Mouse (Mus musculus) stomach, embryonic 15.5 days (tissue): ENCODE results near the gene Ace3. TPM values are rescaled to one million over a fixed set of nuclear protein-coding genes. Genes with fewer than 3 reads are reported as not detected.

Experiments
- ATAC-seq: fragments of 200-750 bp; cut with Nextera tagmentation; 2 replicates; pipeline ENCODE4 v1.8.0; 2017; ENCODE audit warnings: low read depth, moderate number of reproducible peaks, moderate TSS enrichment; ENCODE audit not compliant: insufficient read depth, low FRiP score
- H3K27ac ChIP-seq: fragments of 300-500 bp; sonication (generic); 2 replicates; pipeline ENCODE4 v1.5.1; 2015; ENCODE audit warnings: mild to moderate bottlenecking, inconsistent platforms
- H3K27me3 ChIP-seq: fragments of 300-500 bp; sonication (generic); replicated peaks from 2 replicates; pipeline ENCODE4 v1.6.1; 2015; ENCODE audit warnings: inconsistent platforms
- H3K36me3 ChIP-seq: fragments of 300-500 bp; sonication (generic); 2 replicates; pipeline ENCODE4 v1.6.1; 2015; ENCODE audit warnings: inconsistent platforms
- H3K4me1 ChIP-seq: fragments of 300-500 bp; sonication (generic); 2 replicates; pipeline ENCODE4 v1.6.1; 2015; ENCODE audit warnings: inconsistent platforms
- H3K4me2 ChIP-seq: fragments of 300-500 bp; sonication (generic); 2 replicates; pipeline ENCODE4 v1.6.1; 2015; ENCODE audit warnings: mild to moderate bottlenecking, inconsistent platforms
- H3K4me3 ChIP-seq: fragments of 300-500 bp; sonication (generic); replicated peaks from 2 replicates; pipeline ENCODE4 v1.5.1; 2015; ENCODE audit warnings: inconsistent platforms
- H3K9ac ChIP-seq: fragments of 300-500 bp; sonication (generic); 2 replicates; pipeline ENCODE4 v1.6.1; 2015; ENCODE audit warnings: inconsistent platforms
- H3K9me3 ChIP-seq: fragments of 300-500 bp; sonication (generic); 2 replicates; pipeline ENCODE4 v1.6.1; 2016; ENCODE audit warnings: inconsistent platforms
- WGBS: fragments of 180-500 bp; shearing (Covaris S2); methylation state at CpG from one replicate; pipeline ENCODE4 v1.1.7; 2015; 5-methylcytosine and 5-hydroxymethylcytosine counted together
- polyA plus RNA-seq: library from polyadenylated mRNA; unstranded; fragments of >200 nt; fragmentation: Nextera tagmentation; extraction: Ambion mirVana; gene quantifications from 2 replicates; pipeline ENCODE4 v1.2.1, GENCODE M21; 2015

Gene Ace3
- polyA plus RNA-seq, 1 experiment from 2014 or later, result not detected

- no peaks in the 10 kb centered on the region for H3K36me3 ChIP-seq
- ATAC-seq, result no peak
- no peaks in the 10 kb centered on the region for H3K27me3 ChIP-seq
- H3K9me3 ChIP-seq, result no peaks in the 10 kb centered on the region
- no peak overlapping the region for H3K27ac ChIP-seq
- 61% methylated on average over 6 of the region's 6 CpGs for WGBS
- no peak overlapping the region for H3K9ac ChIP-seq
- H3K4me1 ChIP-seq, result no peaks in the 10 kb centered on the region
- no peak overlapping the region for H3K4me3 ChIP-seq
- H3K4me2 ChIP-seq, result no peak overlapping the region
These were observed 7.0 kb upstream of the Ace3 start for GRCm38 (mm10) chr11:105987446-105987845.

DNA sequence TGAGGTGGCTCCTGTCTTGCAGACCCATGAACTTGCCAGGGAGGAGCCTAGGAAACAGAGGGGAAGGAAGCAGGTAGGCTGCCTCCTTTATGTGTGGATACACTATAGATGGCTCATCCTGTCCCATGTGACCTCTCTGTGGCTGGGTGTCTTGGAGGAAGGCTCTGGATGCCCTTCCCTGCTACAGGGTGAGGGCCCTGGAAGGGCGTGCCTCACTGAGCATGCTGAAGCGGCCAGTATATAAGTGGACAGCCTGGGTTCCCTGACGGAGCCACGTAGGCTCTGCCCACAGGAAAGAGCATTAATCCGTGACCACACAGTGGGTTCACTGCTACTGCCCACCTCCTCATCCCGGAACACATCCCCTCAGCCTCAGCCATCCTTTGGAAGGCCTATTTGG lies 5.0 kb upstream of the Ace3 start:
- Histone ChIP-seq H3K9me3 (no peaks in the 10 kb centered on the region), H3K9ac (no peak overlapping the region), H3K4me3 (no peak overlapping the region), H3K27me3 (no peaks in the 10 kb centered on the region), H3K4me2 (no peak overlapping the region), H3K27ac (no peak overlapping the region), H3K4me1 (no peaks in the 10 kb centered on the region), H3K36me3 (no peaks in the 10 kb centered on the region)
- ATAC-seq, result no peak
- WGBS, result 77% methylated on average over 6 of the region's 6 CpGs

GRCm38 (mm10) chr11:105990231-105990630 lies 4.2 kb upstream of the Ace3 start:
- no peak overlapping the region for H3K9ac ChIP-seq
- H3K9me3 ChIP-seq, result no peaks in the 10 kb centered on the region
- no peak overlapping the region for H3K4me3 ChIP-seq
- no peaks in the 10 kb centered on the region for H3K4me1 ChIP-seq
- 59% methylated on average over 2 of the region's 2 CpGs for WGBS
- no peak overlapping the region for H3K4me2 ChIP-seq
- no peak for ATAC-seq
- no peaks in the 10 kb centered on the region for H3K27me3 ChIP-seq
- no peak overlapping the region for H3K27ac ChIP-seq
- H3K36me3 ChIP-seq, result no peaks in the 10 kb centered on the region

GRCm38 (mm10) chr11:106000062-106000461 lies 5.6 kb downstream of the Ace3 start:
- Histone ChIP-seq H3K27me3 (no peaks in the 10 kb centered on the region), H3K9ac (no peak overlapping the region), H3K4me2 (no peak overlapping the region), H3K36me3 (no peaks in the 10 kb centered on the region), H3K27ac (no peak overlapping the region), H3K4me1 (no peaks in the 10 kb centered on the region), H3K4me3 (no peak overlapping the region), H3K9me3 (no peaks in the 10 kb centered on the region)
- 92% methylated on average over 6 of the region's 6 CpGs for WGBS
- no peak for ATAC-seq

- Histone ChIP-seq H3K4me1 (no peaks in the 10 kb centered on the region), H3K4me2 (no peak overlapping the region), H3K27ac (no peak overlapping the region), H3K4me3 (no peak overlapping the region), H3K36me3 (no peaks in the 10 kb centered on the region), H3K9ac (no peak overlapping the region), H3K27me3 (no peaks in the 10 kb centered on the region), H3K9me3 (no peaks in the 10 kb centered on the region)
- WGBS, result 46% methylated on average over 4 of the region's 4 CpGs
- no peak for ATAC-seq
These were observed 7.2 kb downstream of the Ace3 start for GRCm38 (mm10) chr11:106001718-106002117.

GRCm38 (mm10) chr11:106004576-106004975 lies 10.1 kb downstream of the Ace3 start:
- Histone ChIP-seq H3K4me2 (no peak overlapping the region), H3K4me3 (no peak overlapping the region), H3K27ac (no peak overlapping the region), H3K36me3 (no peaks in the 10 kb centered on the region), H3K9me3 (no peaks in the 10 kb centered on the region), H3K27me3 (peaks cover 3% of the 10 kb centered on the region; the same call in 1 of the 2 replicates), H3K4me1 (no peaks in the 10 kb centered on the region; the same call in 1 of the 2 replicates), H3K9ac (no peak overlapping the region)
- WGBS, result 63% methylated on average over 1 of the region's 1 CpGs
- no peak for ATAC-seq

GRCm38 (mm10) chr11:106005970-106006369 lies 11.5 kb downstream of the Ace3 start:
- WGBS, result 15% methylated on average over 5 of the region's 5 CpGs
- H3K9me3 ChIP-seq, result no peaks in the 10 kb centered on the region
- H3K9ac ChIP-seq, result no peak overlapping the region
- H3K4me3 ChIP-seq, result no peak overlapping the region
- no peaks in the 10 kb centered on the region; the same call in 1 of the 2 replicates for H3K4me1 ChIP-seq
- no peaks in the 10 kb centered on the region for H3K36me3 ChIP-seq
- peaks cover 8% of the 10 kb centered on the region; the same call in 1 of the 2 replicates for H3K27me3 ChIP-seq
- no peak overlapping the region for H3K4me2 ChIP-seq
- H3K27ac ChIP-seq, result no peak overlapping the region
- no peak for ATAC-seq

GRCm38 (mm10) chr11:106007821-106008220 lies 13.3 kb downstream of the Ace3 start, which contains the start of gene Kcnh6:
Kcnh6 (plus strand) TSS chr11:106008124.
- Histone ChIP-seq H3K36me3 (no peaks in the 10 kb centered on the region), H3K4me3 (peak within 1 kb of the TSS; percentile 23; the same call in 1 of the 2 replicates), H3K4me1 (no peaks in the 10 kb centered on the region; the same call in 1 of the 2 replicates), H3K9me3 (no peaks in the 10 kb centered on the region), H3K27me3 (peaks cover 8% of the 10 kb centered on the region; the same call in 1 of the 2 replicates), H3K4me2 (peak within 1 kb of the TSS; percentile 71), H3K9ac (no peak within 1 kb of the TSS), H3K27ac (no peak within 1 kb of the TSS)
- 0 out of 2 replicates have a peak, but pooled peaks have one; percentile 49 for ATAC-seq
- WGBS, result under 1% methylated on average over 24 of the region's 25 CpGs

DNA sequence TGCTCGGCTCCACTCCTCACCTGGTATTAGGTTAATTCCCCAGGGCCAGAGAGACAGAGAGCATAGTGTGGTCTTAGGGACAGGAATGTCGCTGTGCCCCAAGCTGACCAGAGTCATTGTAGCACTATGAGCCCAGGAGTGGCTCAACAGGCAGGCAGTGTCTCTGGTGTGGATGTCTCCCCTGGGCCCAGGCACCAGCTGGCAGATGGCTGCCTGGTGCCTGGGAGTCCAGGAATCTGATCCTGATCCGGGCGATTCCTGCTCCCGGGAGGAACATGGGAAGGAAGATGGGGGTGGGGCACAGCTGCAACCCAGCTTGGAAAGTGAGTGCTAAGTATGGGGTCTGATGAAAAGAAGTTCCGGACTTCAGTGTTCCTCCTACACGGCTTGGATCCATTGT lies 18.2 kb downstream of the Ace3 start:
- no peak for ATAC-seq
- Histone ChIP-seq H3K27ac (no peak overlapping the region), H3K27me3 (peaks cover 8% of the 10 kb centered on the region; the same call in 1 of the 2 replicates), H3K9ac (no peak overlapping the region), H3K4me1 (peaks cover 7% of the 10 kb centered on the region; the same call in 1 of the 2 replicates), H3K9me3 (no peaks in the 10 kb centered on the region), H3K36me3 (no peaks in the 10 kb centered on the region), H3K4me2 (no peak overlapping the region), H3K4me3 (no peak overlapping the region)
- 51% methylated on average over 7 of the region's 7 CpGs for WGBS

- Histone ChIP-seq H3K4me3 (no peak overlapping the region), H3K9me3 (no peaks in the 10 kb centered on the region), H3K4me2 (no peak overlapping the region), H3K27ac (no peak overlapping the region), H3K4me1 (peaks cover 7% of the 10 kb centered on the region; the same call in 1 of the 2 replicates), H3K27me3 (peaks cover 8% of the 10 kb centered on the region; the same call in 1 of the 2 replicates), H3K36me3 (no peaks in the 10 kb centered on the region), H3K9ac (no peak overlapping the region)
- no peak for ATAC-seq
- whole genome bisulfite sequencing, result 63% methylated on average over 11 of the region's 11 CpGs
These were observed 19.2 kb downstream of the Ace3 start for GRCm38 (mm10) chr11:106013556-106014225.

DNA sequence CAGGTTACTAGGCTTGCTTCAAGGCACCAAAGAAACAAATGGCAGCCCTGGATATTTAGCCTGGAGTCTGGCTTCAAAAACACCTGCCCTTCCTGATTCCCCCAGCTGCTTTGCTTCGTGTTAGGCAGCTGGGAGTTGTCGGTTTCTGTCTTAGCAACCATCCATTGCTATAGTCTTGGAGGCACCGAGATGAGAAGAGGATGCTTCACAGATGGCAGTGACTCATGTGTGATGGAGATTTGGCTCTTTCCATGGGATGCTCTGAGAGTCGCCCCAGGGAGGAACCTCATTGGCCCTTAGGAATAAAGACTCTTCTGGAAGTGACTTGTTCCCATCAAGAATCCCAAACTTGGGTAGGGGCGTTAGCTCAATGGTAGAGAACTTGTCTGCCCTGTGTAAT lies 22.0 kb downstream of the Ace3 start:
- 64% methylated on average over 5 of the region's 5 CpGs for WGBS
- Histone ChIP-seq H3K4me2 (no peak overlapping the region), H3K4me3 (no peak overlapping the region), H3K36me3 (no peaks in the 10 kb centered on the region), H3K27ac (no peak overlapping the region), H3K27me3 (peaks cover 10% of the 10 kb centered on the region), H3K9ac (no peak overlapping the region), H3K4me1 (peaks cover 16% of the 10 kb centered on the region), H3K9me3 (no peaks in the 10 kb centered on the region)
- no peak for ATAC-seq

DNA sequence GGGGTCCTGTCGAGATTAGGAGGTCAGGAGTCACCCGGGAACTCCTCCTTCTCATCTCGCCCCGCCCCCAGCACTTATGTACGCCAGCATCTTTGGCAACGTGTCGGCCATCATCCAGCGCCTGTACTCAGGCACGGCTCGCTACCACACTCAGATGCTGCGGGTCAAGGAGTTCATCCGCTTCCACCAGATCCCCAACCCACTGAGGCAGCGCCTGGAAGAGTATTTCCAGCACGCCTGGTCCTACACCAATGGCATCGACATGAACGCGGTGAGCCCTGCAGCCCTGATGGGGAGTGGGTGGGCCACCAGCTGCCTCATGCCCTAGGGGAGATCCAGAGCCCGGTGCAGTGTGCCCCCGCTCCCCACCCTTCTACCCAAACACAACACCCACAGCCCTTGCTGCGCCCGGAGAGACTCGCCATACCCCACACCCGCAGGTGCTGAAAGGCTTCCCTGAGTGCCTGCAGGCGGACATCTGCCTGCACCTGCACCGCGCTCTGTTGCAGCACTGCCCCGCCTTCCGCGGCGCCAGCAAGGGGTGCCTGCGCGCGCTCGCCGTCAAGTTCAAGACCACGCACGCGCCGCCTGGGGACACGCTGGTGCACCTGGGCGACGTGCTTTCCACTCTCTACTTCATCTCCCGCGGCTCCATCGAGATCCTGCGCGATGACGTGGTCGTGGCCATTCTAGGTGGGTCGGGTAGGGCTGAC lies 25.7 kb downstream of the Ace3 start:
- 1% methylated on average over 50 of the region's 50 CpGs for WGBS
- Histone ChIP-seq H3K9ac (no peak overlapping the region), H3K27ac (no peak overlapping the region), H3K36me3 (no peaks in the 10 kb centered on the region), H3K4me2 (peak overlapping the region; percentile 60), H3K4me3 (peak overlapping the region; percentile 29), H3K4me1 (peaks cover 9% of the 10 kb centered on the region), H3K27me3 (peaks cover 10% of the 10 kb centered on the region), H3K9me3 (no peaks in the 10 kb centered on the region)
- ATAC-seq, result no peak; the same call in 1 of the 2 replicates
